Mouse (Mus musculus) left cerebral cortex, adult 6 months (tissue): ENCODE measurements around the gene 1700025G04Rik. TPM values are rescaled to one million over a fixed set of nuclear protein-coding genes. Genes with fewer than 3 reads are reported as not detected.

Experiments used
- long read RNA-seq, 2 experiments: library from polyadenylated mRNA; unstranded; transcript quantifications; one replicate each; pipeline ENCODE4 v2.0.0; 2019 to 2020
- polyA plus RNA-seq: library from polyadenylated mRNA; unstranded; fragments of <200 nt; fragmentation: Nextera tagmentation; gene quantifications from 2 replicates; pipeline ENCODE4 v1.2.3, GENCODE M21; 2021

Gene 1700025G04Rik
- polyA plus RNA-seq, result 6.1 and 28.7 TPM in 2 replicates
- long read RNA-seq, experiment 1, full-length matches to known transcripts, result 4 of 27 reads
- long read RNA-seq, experiment 1, partial matches to known transcripts, result 3 of 27 reads
- long read RNA-seq, experiment 1, other reads (novel, unspliced or antisense), result 20 of 27 reads
- long read RNA-seq, experiment 2, full-length matches to known transcripts, result 1 of 14 reads
- long read RNA-seq, experiment 2, partial matches to known transcripts, result 3 of 14 reads
- long read RNA-seq, experiment 2, other reads (novel, unspliced or antisense), result 10 of 14 reads

DNA sequence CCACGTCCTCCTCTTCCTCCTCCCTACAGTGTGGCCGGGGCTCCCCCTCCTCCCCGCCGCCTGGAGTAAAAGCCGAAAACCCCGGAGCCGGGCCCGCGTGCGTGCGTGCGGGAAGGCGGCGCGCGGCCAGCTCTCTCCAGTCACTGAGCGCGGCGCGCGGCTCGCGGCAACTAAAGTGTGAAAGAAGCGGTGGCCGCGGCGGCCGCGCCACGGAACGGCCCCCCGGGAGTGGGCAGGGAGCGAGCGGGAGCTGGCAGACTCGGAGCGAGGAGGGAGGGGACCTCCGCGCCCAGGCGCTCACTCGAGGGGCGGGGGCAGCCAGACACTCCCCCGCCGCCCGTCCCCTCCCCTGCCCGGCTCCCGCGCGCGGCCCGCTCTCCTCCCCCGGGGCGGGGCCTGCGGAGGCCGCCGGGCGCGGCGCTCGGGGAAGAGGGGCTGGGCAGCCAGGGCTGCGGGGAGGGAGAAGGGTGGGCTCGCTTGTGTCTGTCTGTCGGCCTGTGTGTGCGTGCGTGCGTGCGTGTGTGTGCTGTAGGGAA, at the start of gene 1700025G04Rik:
TSS of gene 1700025G04Rik (minus strand) at position 108 of the 536 bp plus-strand sequence.

